Mouse (Mus musculus): Measurements from ENCODE around the gene Gng2. TPM values are rescaled to one million over a fixed set of nuclear protein-coding genes. Genes with fewer than 3 reads are reported as not detected.

Gene Gng2
- polyA plus RNA-seq, 1 experiment from 2014 or later: 56.9 TPM

- Histone ChIP-seq H3K4me2 (replicated peaks) (no peak overlapping the region), H3K27ac (replicated peaks) (no peak overlapping the region), H3K4me3 (replicated peaks) (no peak overlapping the region), H3K9me3 (replicated peaks) (no peaks in the 10 kb centered on the region), H3K9ac (no peak overlapping the region), H3K4me1 (peaks cover 13% of the 10 kb centered on the region; the same call in 1 of the 2 replicates), H3K36me3 (no peaks in the 10 kb centered on the region), H3K27me3 (no peaks in the 10 kb centered on the region)
- WGBS: 73% methylated on average over 9 of the region's 9 CpGs
- no peak for ATAC-seq (ENCODE audit: insufficient number of reproducible peaks, low FRiP score, low TSS enrichment, low read depth)
Measured at GRCm38 (mm10) chr14:19959860-19960259, 17.6 kb downstream of the Gng2 start.

DNA sequence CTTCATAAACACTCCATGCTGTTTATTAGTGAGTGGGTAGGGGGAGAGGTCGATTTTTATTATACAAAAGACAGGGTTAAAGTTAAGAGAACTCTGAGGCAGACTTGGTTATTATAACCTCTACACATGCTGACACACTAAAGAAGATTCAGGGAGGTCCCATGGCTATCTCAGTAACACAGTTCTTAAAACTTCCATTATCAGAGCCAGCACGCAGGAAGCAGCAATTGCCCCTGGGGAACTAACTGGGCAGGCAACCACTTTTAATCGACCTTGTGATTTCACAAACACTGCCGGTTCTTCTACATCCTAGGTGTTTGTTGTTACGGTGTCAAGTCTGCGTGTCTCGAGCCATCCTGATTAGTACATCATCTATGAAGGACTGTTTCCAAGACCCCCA is 22.4 kb downstream of the Gng2 start:
- Histone ChIP-seq H3K9me3 (replicated peaks) (no peaks in the 10 kb centered on the region), H3K9ac (no peak overlapping the region), H3K4me2 (replicated peaks) (no peak overlapping the region), H3K36me3 (no peaks in the 10 kb centered on the region), H3K4me3 (replicated peaks) (no peak overlapping the region), H3K27me3 (no peaks in the 10 kb centered on the region), H3K4me1 (no peaks in the 10 kb centered on the region), H3K27ac (replicated peaks) (no peak overlapping the region)
- no peak for ATAC-seq (ENCODE audit: insufficient number of reproducible peaks, low FRiP score, low TSS enrichment, low read depth)
- 86% methylated on average over 7 of the region's 7 CpGs for WGBS

- 88% methylated on average over 4 of the region's 4 CpGs for WGBS
- no peaks in the 10 kb centered on the region for H3K36me3 ChIP-seq
- no peak for ATAC-seq (ENCODE audit: insufficient number of reproducible peaks, low FRiP score, low TSS enrichment, low read depth)
- H3K4me2 ChIP-seq (replicated peaks): no peak overlapping the region
- H3K4me1 ChIP-seq: no peaks in the 10 kb centered on the region
- no peak overlapping the region for H3K9ac ChIP-seq
- no peaks in the 10 kb centered on the region for H3K9me3 ChIP-seq (replicated peaks)
- no peak overlapping the region for H3K27ac ChIP-seq (replicated peaks)
- no peak overlapping the region for H3K4me3 ChIP-seq (replicated peaks)
- H3K27me3 ChIP-seq: no peaks in the 10 kb centered on the region
Measured at GRCm38 (mm10) chr14:19950812-19951211, 26.6 kb downstream of the Gng2 start.

GRCm38 (mm10) chr14:19949475-19949874 is 28.0 kb downstream of the Gng2 start:
- H3K9me3 ChIP-seq (replicated peaks): no peaks in the 10 kb centered on the region
- no peaks in the 10 kb centered on the region for H3K36me3 ChIP-seq
- no peaks in the 10 kb centered on the region for H3K4me1 ChIP-seq
- no peak overlapping the region for H3K4me2 ChIP-seq (replicated peaks)
- WGBS: 82% methylated on average over 2 of the region's 2 CpGs
- no peak for ATAC-seq (ENCODE audit: insufficient number of reproducible peaks, low FRiP score, low TSS enrichment, low read depth)
- H3K27me3 ChIP-seq: no peaks in the 10 kb centered on the region
- H3K9ac ChIP-seq: no peak overlapping the region
- no peak overlapping the region for H3K27ac ChIP-seq (replicated peaks)
- no peak overlapping the region for H3K4me3 ChIP-seq (replicated peaks)

GRCm38 (mm10) chr14:19946221-19946620 is 31.2 kb downstream of the Gng2 start:
- Histone ChIP-seq H3K4me1 (no peaks in the 10 kb centered on the region), H3K27me3 (no peaks in the 10 kb centered on the region), H3K9me3 (replicated peaks) (no peaks in the 10 kb centered on the region), H3K4me3 (replicated peaks) (no peak overlapping the region), H3K4me2 (replicated peaks) (no peak overlapping the region), H3K27ac (replicated peaks) (no peak overlapping the region), H3K36me3 (no peaks in the 10 kb centered on the region), H3K9ac (no peak overlapping the region)
- 88% methylated on average over 7 of the region's 7 CpGs for WGBS
- ATAC-seq (ENCODE audit: insufficient number of reproducible peaks, low FRiP score, low TSS enrichment, low read depth): no peak

DNA sequence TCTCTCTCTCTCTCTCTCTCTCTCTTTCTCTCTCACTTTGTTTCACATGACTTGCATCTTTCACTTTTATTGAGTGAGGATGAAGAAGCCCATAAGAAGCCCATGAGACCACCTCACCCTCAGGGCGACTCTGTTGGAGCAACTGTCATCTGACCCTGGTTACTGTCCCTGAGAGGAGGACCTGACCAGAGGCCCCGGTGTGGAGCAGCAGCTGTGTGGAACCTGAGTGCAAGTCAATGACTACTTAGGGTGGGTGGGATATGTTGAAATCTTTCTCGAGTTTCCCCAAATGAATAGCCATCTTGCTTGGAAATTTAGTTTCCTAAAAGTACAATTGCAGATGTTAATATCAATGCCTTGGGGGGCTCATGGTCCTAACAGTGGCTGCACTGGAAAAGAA is 34.7 kb downstream of the Gng2 start:
- Histone ChIP-seq H3K9me3 (replicated peaks) (no peaks in the 10 kb centered on the region), H3K4me2 (replicated peaks) (no peak overlapping the region), H3K4me3 (replicated peaks) (no peak overlapping the region), H3K27me3 (no peaks in the 10 kb centered on the region), H3K4me1 (no peaks in the 10 kb centered on the region), H3K36me3 (no peaks in the 10 kb centered on the region), H3K27ac (replicated peaks) (no peak overlapping the region), H3K9ac (no peak overlapping the region)
- ATAC-seq (ENCODE audit: insufficient number of reproducible peaks, low FRiP score, low TSS enrichment, low read depth): no peak
- WGBS: 46% methylated on average over 3 of the region's 3 CpGs

GRCm38 (mm10) chr14:19942329-19942728 is 35.1 kb downstream of the Gng2 start:
- Histone ChIP-seq H3K27me3 (no peaks in the 10 kb centered on the region), H3K27ac (replicated peaks) (no peak overlapping the region), H3K36me3 (no peaks in the 10 kb centered on the region), H3K4me1 (no peaks in the 10 kb centered on the region), H3K4me3 (replicated peaks) (no peak overlapping the region), H3K4me2 (replicated peaks) (no peak overlapping the region), H3K9ac (no peak overlapping the region), H3K9me3 (replicated peaks) (no peaks in the 10 kb centered on the region)
- 74% methylated on average over 4 of the region's 4 CpGs for WGBS
- no peak for ATAC-seq (ENCODE audit: insufficient number of reproducible peaks, low FRiP score, low TSS enrichment, low read depth)

- Histone ChIP-seq H3K27ac (replicated peaks) (no peak overlapping the region), H3K36me3 (no peaks in the 10 kb centered on the region), H3K4me1 (no peaks in the 10 kb centered on the region), H3K9ac (no peak overlapping the region), H3K9me3 (replicated peaks) (no peaks in the 10 kb centered on the region), H3K4me2 (replicated peaks) (no peak overlapping the region), H3K4me3 (replicated peaks) (no peak overlapping the region), H3K27me3 (no peaks in the 10 kb centered on the region)
- 75% methylated on average over 1 of the region's 1 CpGs for WGBS
- no peak for ATAC-seq (ENCODE audit: insufficient number of reproducible peaks, low FRiP score, low TSS enrichment, low read depth)
Measured at GRCm38 (mm10) chr14:19940066-19940465, 37.4 kb downstream of the Gng2 start.

- 81% methylated on average over 5 of the region's 5 CpGs for WGBS
- H3K36me3 ChIP-seq: no peaks in the 10 kb centered on the region
- no peak overlapping the region for H3K27ac ChIP-seq (replicated peaks)
- H3K9ac ChIP-seq: no peak overlapping the region
- H3K27me3 ChIP-seq: no peaks in the 10 kb centered on the region
- no peak for ATAC-seq (ENCODE audit: insufficient number of reproducible peaks, low FRiP score, low TSS enrichment, low read depth)
- H3K4me1 ChIP-seq: no peaks in the 10 kb centered on the region
- H3K4me2 ChIP-seq (replicated peaks): no peak overlapping the region
- H3K4me3 ChIP-seq (replicated peaks): no peak overlapping the region
- no peaks in the 10 kb centered on the region for H3K9me3 ChIP-seq (replicated peaks)
Measured at GRCm38 (mm10) chr14:19938545-19938944, 38.9 kb downstream of the Gng2 start.

DNA sequence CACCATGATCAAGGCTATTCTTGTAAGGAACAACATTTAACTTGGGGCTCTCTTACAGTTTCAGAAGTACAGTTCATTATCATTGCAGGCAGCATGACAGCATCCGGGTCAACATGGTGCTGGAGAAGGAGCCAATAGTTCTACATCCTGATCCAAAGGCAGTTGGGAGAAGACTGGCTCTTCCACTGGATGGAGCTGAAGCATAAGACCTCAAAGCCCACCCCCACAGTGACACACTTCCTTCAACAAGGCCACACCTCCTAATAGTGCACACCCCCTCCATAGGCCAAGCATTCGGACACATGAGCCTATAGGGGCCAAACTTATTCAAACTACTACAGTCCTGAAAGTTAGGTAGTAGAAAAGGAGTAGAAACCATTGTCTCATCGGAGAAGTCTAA is 42.3 kb downstream of the Gng2 start:
- Histone ChIP-seq H3K4me1 (no peaks in the 10 kb centered on the region), H3K9ac (no peak overlapping the region), H3K4me2 (replicated peaks) (no peak overlapping the region), H3K4me3 (replicated peaks) (no peak overlapping the region), H3K9me3 (replicated peaks) (no peaks in the 10 kb centered on the region), H3K36me3 (no peaks in the 10 kb centered on the region), H3K27ac (replicated peaks) (no peak overlapping the region), H3K27me3 (no peaks in the 10 kb centered on the region)
- WGBS: 88% methylated on average over 3 of the region's 3 CpGs
- ATAC-seq (ENCODE audit: insufficient number of reproducible peaks, low FRiP score, low TSS enrichment, low read depth): no peak

- 69% methylated on average over 6 of the region's 6 CpGs for WGBS
- Histone ChIP-seq H3K4me1 (no peaks in the 10 kb centered on the region), H3K9me3 (replicated peaks) (no peaks in the 10 kb centered on the region), H3K27me3 (no peaks in the 10 kb centered on the region), H3K4me2 (replicated peaks) (no peak overlapping the region), H3K36me3 (no peaks in the 10 kb centered on the region), H3K9ac (no peak overlapping the region), H3K27ac (replicated peaks) (no peak overlapping the region), H3K4me3 (replicated peaks) (no peak overlapping the region)
- ATAC-seq (ENCODE audit: insufficient number of reproducible peaks, low FRiP score, low TSS enrichment, low read depth): no peak
Measured at GRCm38 (mm10) chr14:19933314-19933713, 44.1 kb downstream of the Gng2 start.

DNA sequence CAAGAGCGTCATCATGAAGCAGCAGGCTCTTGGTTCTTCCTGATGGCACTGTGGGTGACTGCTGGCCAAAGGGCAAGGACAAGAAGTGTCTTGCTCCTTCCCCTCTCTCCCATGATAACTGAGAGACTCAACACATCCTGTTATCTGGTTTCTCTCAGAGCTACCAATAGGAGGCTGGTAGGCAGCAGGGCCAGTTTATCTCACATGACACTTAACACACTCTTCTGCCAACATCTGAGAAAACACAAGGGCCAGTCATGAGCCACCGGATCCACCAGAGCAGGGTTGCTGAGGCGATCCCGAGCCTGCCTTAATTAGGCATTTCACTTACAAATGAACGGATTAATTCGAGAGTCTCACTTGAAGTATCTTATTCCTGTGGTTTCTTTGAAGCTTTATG is 49.5 kb downstream of the Gng2 start:
- Histone ChIP-seq H3K4me1 (no peaks in the 10 kb centered on the region), H3K4me3 (replicated peaks) (no peak overlapping the region), H3K36me3 (peaks cover 6% of the 10 kb centered on the region; the same call in 1 of the 2 replicates), H3K9ac (no peak overlapping the region), H3K27ac (replicated peaks) (no peak overlapping the region), H3K27me3 (no peaks in the 10 kb centered on the region), H3K4me2 (replicated peaks) (no peak overlapping the region), H3K9me3 (replicated peaks) (0 out of 2 replicates have a peak, but pooled peaks cover 3% of the 10 kb centered on the region)
- no peak for ATAC-seq (ENCODE audit: insufficient number of reproducible peaks, low FRiP score, low TSS enrichment, low read depth)
- WGBS: 32% methylated on average over 6 of the region's 6 CpGs
